Mouse (Mus musculus): ENCODE results near the gene Senp1. TPM values are rescaled to one million over a fixed set of nuclear protein-coding genes. Genes with fewer than 3 reads are reported as not detected.

Gene Senp1
- polyA plus RNA-seq, 1 experiment, result 5.5 TPM

DNA sequence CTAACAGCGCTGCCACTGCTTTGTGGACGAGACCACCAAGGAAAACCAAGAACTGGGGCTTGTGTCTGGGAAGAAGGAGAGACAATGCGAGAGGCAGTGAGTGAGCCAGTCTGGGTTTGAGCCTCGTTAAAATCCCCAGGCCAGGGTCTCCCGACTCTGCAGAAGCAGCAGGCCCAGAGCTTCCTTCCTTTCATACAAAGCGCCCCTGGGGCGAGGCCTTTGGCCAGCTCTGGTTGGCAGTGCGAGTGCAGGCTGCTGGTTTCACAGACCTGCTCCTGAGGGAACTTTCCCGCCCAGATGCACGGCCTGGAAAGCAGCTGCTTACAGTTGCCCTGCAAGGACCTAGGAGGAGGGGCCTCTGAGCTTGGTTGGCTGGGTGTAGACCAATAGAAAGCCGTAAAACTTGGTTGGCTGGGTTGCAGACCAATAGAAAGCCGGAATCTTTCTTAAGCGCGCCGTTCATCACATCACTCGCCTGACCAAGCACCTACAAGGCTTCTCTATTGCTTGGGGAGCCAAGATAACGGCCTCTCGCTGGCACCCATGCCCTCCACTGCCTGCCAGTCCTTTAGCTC, 100.7 kb downstream of the Senp1 start:
- no peak for TF ChIP-seq POLR2A (IDR thresholded peaks at IDR 0.05; ENCODE audit: low read depth, low read length)
- 10% methylated on average over 18 of the region's 18 CpGs for WGBS

GRCm38 (mm10) chr15:97992027-97992711, 101.4 kb downstream of the Senp1 start:
- Histone ChIP-seq H3K27ac (ENCODE audit: insufficient read depth, low read depth, low read length) (no peak overlapping the region), H3K4me1 (ENCODE audit: control insufficient read depth, insufficient read depth, insufficient read length, low read length) (no peaks in the 10 kb centered on the region; the same call in 1 of the 2 replicates), H3K27me3 (ENCODE audit: control insufficient read depth, insufficient read depth, low read length) (no peaks in the 10 kb centered on the region), H3K4me3 (ENCODE audit: low read depth, low read length) (no peak overlapping the region), H3K36me3 (ENCODE audit: control insufficient read depth, insufficient read depth, low read length) (no peaks in the 10 kb centered on the region)
- TF ChIP-seq POLR2A (IDR thresholded peaks at IDR 0.05; ENCODE audit: low read depth, low read length), result no peak
- TF ChIP-seq CTCF (IDR thresholded peaks at IDR 0.05; ENCODE audit: extremely low read depth, insufficient read length, insufficient replicate concordance, low read depth, low read length), result no peak
- 72% methylated on average over 13 of the region's 13 CpGs for WGBS

More for the DNA sequence above, 100.7 kb downstream of the Senp1 start:
- Histone ChIP-seq H3K4me3 (ENCODE audit: low read depth, low read length) (0 out of 2 replicates have a peak overlapping the region, but pooled peaks have one; percentile 14), H3K4me1 (ENCODE audit: control insufficient read depth, insufficient read depth, insufficient read length, low read length) (no peaks in the 10 kb centered on the region; the same call in 1 of the 2 replicates), H3K27me3 (ENCODE audit: control insufficient read depth, insufficient read depth, low read length) (no peaks in the 10 kb centered on the region), H3K36me3 (ENCODE audit: control insufficient read depth, insufficient read depth, low read length) (no peaks in the 10 kb centered on the region), H3K27ac (ENCODE audit: insufficient read depth, low read depth, low read length) (no peak overlapping the region)

GRCm38 (mm10) chr15:97991285-97991895, 102.2 kb downstream of the Senp1 start:
- TF ChIP-seq CTCF (IDR thresholded peaks at IDR 0.05; ENCODE audit: extremely low read depth, insufficient read length, insufficient replicate concordance, low read depth, low read length), result no peak
- 65% methylated on average over 12 of the region's 12 CpGs for WGBS
- H3K27me3 ChIP-seq (ENCODE audit: control insufficient read depth, insufficient read depth, low read length), result no peaks in the 10 kb centered on the region
- no peak overlapping the region for H3K4me3 ChIP-seq (ENCODE audit: low read depth, low read length)
- no peak overlapping the region for H3K27ac ChIP-seq (ENCODE audit: insufficient read depth, low read depth, low read length)
- H3K36me3 ChIP-seq (ENCODE audit: control insufficient read depth, insufficient read depth, low read length), result no peaks in the 10 kb centered on the region
- H3K4me1 ChIP-seq (ENCODE audit: control insufficient read depth, insufficient read depth, insufficient read length, low read length), result no peaks in the 10 kb centered on the region; the same call in 1 of the 2 replicates

DNA sequence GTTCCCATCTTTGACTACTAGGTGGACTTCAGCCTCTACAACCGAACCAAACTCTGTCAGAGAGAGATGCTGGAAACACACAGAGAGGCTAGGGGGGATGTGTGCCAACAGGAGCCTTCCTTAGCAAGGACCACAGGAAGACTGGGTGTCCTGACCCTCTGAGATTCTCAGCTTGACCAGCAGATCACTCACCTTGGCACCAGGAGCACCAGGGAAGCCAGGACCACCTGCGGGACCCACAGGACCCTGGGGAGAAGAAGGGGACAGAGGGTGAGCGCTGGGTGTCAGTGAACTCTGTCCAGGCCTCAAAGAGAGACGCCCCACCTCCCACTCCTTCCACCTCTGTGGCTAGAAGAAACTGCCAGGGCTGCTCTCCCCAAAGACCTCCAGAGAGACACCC, 102.8 kb downstream of the Senp1 start:
- WGBS, result 52% methylated on average over 4 of the region's 4 CpGs
- TF ChIP-seq CTCF (IDR thresholded peaks at IDR 0.05; ENCODE audit: extremely low read depth, insufficient read length, insufficient replicate concordance, low read depth, low read length) (no peak), POLR2A (IDR thresholded peaks at IDR 0.05; ENCODE audit: low read depth, low read length) (no peak)
- H3K4me3 ChIP-seq (ENCODE audit: low read depth, low read length), result no peak overlapping the region
- H3K4me1 ChIP-seq (ENCODE audit: control insufficient read depth, insufficient read depth, insufficient read length, low read length), result no peaks in the 10 kb centered on the region; the same call in 1 of the 2 replicates
- H3K27me3 ChIP-seq (ENCODE audit: control insufficient read depth, insufficient read depth, low read length), result no peaks in the 10 kb centered on the region
- no peaks in the 10 kb centered on the region for H3K36me3 ChIP-seq (ENCODE audit: control insufficient read depth, insufficient read depth, low read length)
- no peak overlapping the region for H3K27ac ChIP-seq (ENCODE audit: insufficient read depth, low read depth, low read length)

- H3K27ac ChIP-seq (ENCODE audit: insufficient read depth, low read depth, low read length), result no peak overlapping the region
- WGBS, result 19% methylated on average over 6 of the region's 6 CpGs
- no peaks in the 10 kb centered on the region; the same call in 1 of the 2 replicates for H3K4me1 ChIP-seq (ENCODE audit: control insufficient read depth, insufficient read depth, insufficient read length, low read length)
- H3K4me3 ChIP-seq (ENCODE audit: low read depth, low read length), result no peak overlapping the region
- no peaks in the 10 kb centered on the region for H3K36me3 ChIP-seq (ENCODE audit: control insufficient read depth, insufficient read depth, low read length)
- TF ChIP-seq POLR2A (IDR thresholded peaks at IDR 0.05; ENCODE audit: low read depth, low read length), result no peak
- TF ChIP-seq CTCF (IDR thresholded peaks at IDR 0.05; ENCODE audit: extremely low read depth, insufficient read length, insufficient replicate concordance, low read depth, low read length), result no peak
- H3K27me3 ChIP-seq (ENCODE audit: control insufficient read depth, insufficient read depth, low read length), result no peaks in the 10 kb centered on the region
These were observed 103.4 kb downstream of the Senp1 start for GRCm38 (mm10) chr15:97990124-97990523.

GRCm38 (mm10) chr15:97989544-97989943, 104.0 kb downstream of the Senp1 start:
- Histone ChIP-seq H3K27ac (ENCODE audit: insufficient read depth, low read depth, low read length) (no peak overlapping the region), H3K4me1 (ENCODE audit: control insufficient read depth, insufficient read depth, insufficient read length, low read length) (no peaks in the 10 kb centered on the region; the same call in 1 of the 2 replicates), H3K4me3 (ENCODE audit: low read depth, low read length) (no peak overlapping the region), H3K27me3 (ENCODE audit: control insufficient read depth, insufficient read depth, low read length) (no peaks in the 10 kb centered on the region), H3K36me3 (ENCODE audit: control insufficient read depth, insufficient read depth, low read length) (no peaks in the 10 kb centered on the region)
- 74% methylated on average over 1 of the region's 1 CpGs for WGBS
- TF ChIP-seq POLR2A (IDR thresholded peaks at IDR 0.05; ENCODE audit: low read depth, low read length) (no peak), CTCF (IDR thresholded peaks at IDR 0.05; ENCODE audit: extremely low read depth, insufficient read length, insufficient replicate concordance, low read depth, low read length) (no peak)

Other genes with a start within 250 kb of the Senp1 start
- 21.3 and 29.9 TPM in 2 replicates for gene Hdac7, start 249.2 kb downstream of the Senp1 start, polyA plus RNA-seq (2012; rRNA removed)
- gene Vdr, start 183.1 kb downstream of the Senp1 start, polyA plus RNA-seq (2012; rRNA removed), result 100 and 151 TPM in 2 replicates
- 7.1 and 8.6 TPM in 2 replicates for gene Tmem106c, start 129.5 kb downstream of the Senp1 start, polyA plus RNA-seq (2012; rRNA removed)
- 0.03 TPM in 1 of 2 replicates, not detected in the other for gene Col2a1, start 89.0 kb downstream of the Senp1 start, polyA plus RNA-seq (2012; rRNA removed)
- gene Pfkm, start 1.2 kb downstream of the Senp1 start, polyA plus RNA-seq (2012; rRNA removed), result 4.3 and 4.8 TPM in 2 replicates
- gene Asb8, start 71.9 kb upstream of the Senp1 start, polyA plus RNA-seq (2012; rRNA removed), result 15.8 and 27.3 TPM in 2 replicates
- 0.22 and 0.43 TPM in 2 replicates for gene Ccdc184, start 73.4 kb upstream of the Senp1 start, polyA plus RNA-seq (2012; rRNA removed)
- not detected in 2 replicates for gene Olfr288, start 101.8 kb upstream of the Senp1 start, polyA plus RNA-seq (2012; rRNA removed)
- gene Gm44579, start 127.2 kb upstream of the Senp1 start, polyA plus RNA-seq (2012; rRNA removed), result not detected in 2 replicates
- 0.11 and 0.67 TPM in 2 replicates for gene Olfr287, start 127.3 kb upstream of the Senp1 start, polyA plus RNA-seq (2012; rRNA removed)
- gene Olfr286, start 140.7 kb upstream of the Senp1 start, polyA plus RNA-seq (2012; rRNA removed), result 0.24 TPM in 1 of 2 replicates, not detected in the other
- gene H1fnt, start 163.5 kb upstream of the Senp1 start, polyA plus RNA-seq (2012; rRNA removed), result not detected in 2 replicates
- gene Zfp641, start 202.4 kb upstream of the Senp1 start, polyA plus RNA-seq (2012; rRNA removed), result 0.28 and 0.34 TPM in 2 replicates
- gene Olfr285, start 223.6 kb upstream of the Senp1 start, polyA plus RNA-seq (2012; rRNA removed), result not detected in 2 replicates
- not detected in 2 replicates for gene Olfr284, start 247.2 kb upstream of the Senp1 start, polyA plus RNA-seq (2012; rRNA removed)